Mouse (Mus musculus) embryonic facial prominence, embryonic 14.5 days (tissue): ENCODE results near the gene Negr1. TPM values are rescaled to one million over a fixed set of nuclear protein-coding genes. Genes with fewer than 3 reads are reported as not detected.

Experiments
- ATAC-seq: fragments of 200-750 bp; cut with Nextera tagmentation; 2 replicates; pipeline ENCODE4 v1.8.0; 2017; ENCODE audit warnings: low read depth, moderate number of reproducible peaks, moderate TSS enrichment
- DNase-seq: peaks from one replicate; pipeline ENCODE4 v3.0.0-alpha.2; 2015; ENCODE audit warnings: low spot score
- H3K27ac ChIP-seq: fragments of 300-500 bp; sonication (generic); replicated peaks from 2 replicates; pipeline ENCODE4 v1.5.1; 2014; ENCODE audit warnings: low read depth, mild to moderate bottlenecking, low read length, moderate library complexity
- H3K27me3 ChIP-seq: fragments of 300-500 bp; sonication (generic); replicated peaks from 2 replicates; pipeline ENCODE4 v1.6.1; 2014; ENCODE audit warnings: low read length; ENCODE audit not compliant: control insufficient read depth, insufficient read depth
- H3K36me3 ChIP-seq: fragments of 300-500 bp; sonication (generic); 2 replicates; pipeline ENCODE4 v1.6.1; 2014; ENCODE audit warnings: low read length, mixed read lengths; ENCODE audit not compliant: control insufficient read depth, insufficient read depth
- H3K4me1 ChIP-seq: fragments of 300-500 bp; sonication (generic); 2 replicates; pipeline ENCODE4 v1.6.1; 2014; ENCODE audit warnings: antibody characterized with exemption, low read length; ENCODE audit not compliant: control insufficient read depth, insufficient read depth
- H3K4me2 ChIP-seq: fragments of 300-500 bp; sonication (generic); 2 replicates; pipeline ENCODE4 v1.6.1; 2014; ENCODE audit warnings: low read depth, mild to moderate bottlenecking, low read length, moderate library complexity, mixed read lengths
- H3K4me3 ChIP-seq: fragments of 300-500 bp; sonication (generic); 2 replicates; pipeline ENCODE4 v1.5.1; 2014; ENCODE audit warnings: low read depth, mild to moderate bottlenecking, low read length
- H3K9ac ChIP-seq: fragments of 300-500 bp; sonication (generic); 2 replicates; pipeline ENCODE4 v1.6.1; 2014; ENCODE audit warnings: low read depth, mild to moderate bottlenecking, low read length, moderate library complexity, mixed read lengths
- H3K9me3 ChIP-seq: fragments of 300-500 bp; sonication (generic); 2 replicates; pipeline ENCODE4 v1.6.1; 2016; ENCODE audit warnings: low read length; ENCODE audit not compliant: control insufficient read depth
- WGBS: fragments of 180-500 bp; shearing (Covaris S2); extraction: QIAGEN DNeasy Blood & Tissue Kit; methylation state at CpG from one replicate; pipeline ENCODE4 v1.1.7; 2014; 5-methylcytosine and 5-hydroxymethylcytosine counted together
- polyA plus RNA-seq: library from polyadenylated mRNA; unstranded; fragments of >200 nt; fragmentation: Nextera tagmentation; extraction: Ambion mirVana; gene quantifications from 2 replicates; pipeline ENCODE4 v1.2.1, GENCODE M21; 2014

Negr1 gene
- polyA plus RNA-seq, 1 experiment from 2014 or later: 7.6 TPM

DNA sequence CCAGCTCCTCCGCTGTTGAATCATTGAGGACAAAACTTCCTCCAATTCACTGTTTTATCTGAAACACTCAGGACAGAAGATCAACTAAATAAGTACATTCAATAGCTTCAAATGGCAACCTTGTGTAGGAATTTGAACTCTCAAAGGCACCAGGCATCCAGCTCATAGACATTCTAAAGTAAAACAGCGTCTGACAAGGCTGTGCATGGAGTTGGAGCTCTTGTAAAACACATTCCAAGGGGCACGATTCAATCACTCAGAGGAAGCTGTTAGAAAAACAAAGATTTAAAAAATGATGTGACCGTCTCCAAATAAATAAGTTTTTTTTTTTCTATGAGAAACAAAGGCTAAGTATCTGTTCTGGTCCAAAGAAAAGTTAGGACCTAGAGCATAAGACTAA, 528.5 kb downstream of the Negr1 start:
- Histone ChIP-seq H3K4me3 (no peak overlapping the region), H3K9ac (no peak overlapping the region), H3K36me3 (no peaks in the 10 kb centered on the region), H3K4me2 (no peak overlapping the region), H3K4me1 (peaks cover 4% of the 10 kb centered on the region; the same call in 1 of the 2 replicates), H3K9me3 (no peaks in the 10 kb centered on the region), H3K27ac (no peak overlapping the region), H3K27me3 (no peaks in the 10 kb centered on the region)
- DNase-seq (no peak), ATAC-seq (no peak)
- WGBS: 54% methylated on average over 4 of the region's 4 CpGs

DNA sequence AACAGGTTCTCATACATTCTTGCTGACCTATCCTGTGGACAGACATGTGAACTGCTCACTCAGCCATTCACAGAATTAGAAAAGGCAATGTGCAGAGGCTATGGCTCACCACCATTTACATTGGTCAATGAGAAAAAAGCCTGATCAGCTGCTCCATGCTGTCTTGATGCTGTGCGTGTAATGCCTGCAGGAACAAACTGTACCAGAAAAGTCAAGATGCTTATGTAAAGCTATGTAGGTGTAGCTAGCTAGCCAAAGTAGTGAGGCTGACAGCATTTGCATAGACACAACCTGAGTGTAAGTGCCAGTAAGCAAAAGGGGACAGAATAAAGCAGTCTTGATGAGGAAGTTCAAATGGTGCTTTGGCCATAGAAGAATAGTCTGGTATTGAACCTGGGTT, 534.7 kb downstream of the Negr1 start:
- Histone ChIP-seq H3K4me2 (no peak overlapping the region), H3K36me3 (no peaks in the 10 kb centered on the region), H3K9ac (no peak overlapping the region), H3K9me3 (no peaks in the 10 kb centered on the region), H3K4me3 (no peak overlapping the region), H3K4me1 (no peaks in the 10 kb centered on the region), H3K27me3 (no peaks in the 10 kb centered on the region), H3K27ac (no peak overlapping the region)
- ATAC-seq (no peak), DNase-seq (no peak)
- WGBS: 95% methylated on average over 1 of the region's 1 CpGs

DNA sequence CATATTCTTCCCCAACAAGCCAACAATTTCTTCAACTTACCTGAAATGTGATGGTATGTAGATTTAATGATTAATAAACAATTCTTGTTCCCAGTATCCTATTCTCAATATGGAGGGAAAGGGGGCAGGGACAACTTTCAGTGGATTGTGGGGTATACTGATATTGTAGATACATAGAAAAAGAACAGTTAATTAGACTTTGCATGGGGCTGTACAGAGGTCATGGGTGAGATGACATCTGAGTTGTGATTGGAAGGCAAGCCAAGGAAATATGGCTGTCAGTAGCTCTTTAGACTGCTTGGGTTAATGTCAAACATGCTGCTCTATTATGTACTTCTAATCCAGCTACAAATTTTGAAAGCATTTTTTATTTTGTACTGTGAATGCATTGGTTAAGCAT, 535.9 kb downstream of the Negr1 start:
- no peaks in the 10 kb centered on the region for H3K4me1 ChIP-seq
- H3K36me3 ChIP-seq: no peaks in the 10 kb centered on the region
- H3K27me3 ChIP-seq: no peaks in the 10 kb centered on the region
- H3K9me3 ChIP-seq: no peaks in the 10 kb centered on the region
- ATAC-seq: no peak
- no peak overlapping the region for H3K27ac ChIP-seq
- no peak overlapping the region for H3K9ac ChIP-seq
- no peak overlapping the region for H3K4me3 ChIP-seq
- no peak for DNase-seq
- no peak overlapping the region for H3K4me2 ChIP-seq

DNA sequence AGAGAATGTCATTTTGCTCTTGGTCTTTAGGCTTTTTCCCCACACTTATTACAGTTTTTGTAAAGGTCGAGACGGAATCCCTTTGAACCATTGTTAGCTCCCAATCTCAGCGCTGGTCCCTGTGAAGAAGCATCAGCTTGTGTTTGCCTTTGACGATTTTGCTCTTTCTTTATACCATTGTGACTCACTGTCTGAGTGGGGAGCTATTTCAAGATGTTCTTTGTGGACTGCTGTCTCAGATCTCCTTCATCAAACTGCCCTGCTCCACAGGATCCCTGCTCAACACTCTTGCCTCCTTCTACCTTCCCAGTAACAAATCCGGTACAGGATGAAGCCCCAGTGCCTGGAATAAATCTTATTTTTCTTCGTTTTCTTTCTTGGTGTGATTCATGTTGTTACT, 536.8 kb downstream of the Negr1 start:
- Histone ChIP-seq H3K36me3 (no peaks in the 10 kb centered on the region), H3K27ac (no peak overlapping the region), H3K4me1 (no peaks in the 10 kb centered on the region), H3K9me3 (no peaks in the 10 kb centered on the region), H3K4me2 (no peak overlapping the region), H3K4me3 (no peak overlapping the region), H3K27me3 (no peaks in the 10 kb centered on the region), H3K9ac (no peak overlapping the region)
- ATAC-seq (no peak), DNase-seq (no peak)
- 77% methylated on average over 6 of the region's 6 CpGs for WGBS

DNA sequence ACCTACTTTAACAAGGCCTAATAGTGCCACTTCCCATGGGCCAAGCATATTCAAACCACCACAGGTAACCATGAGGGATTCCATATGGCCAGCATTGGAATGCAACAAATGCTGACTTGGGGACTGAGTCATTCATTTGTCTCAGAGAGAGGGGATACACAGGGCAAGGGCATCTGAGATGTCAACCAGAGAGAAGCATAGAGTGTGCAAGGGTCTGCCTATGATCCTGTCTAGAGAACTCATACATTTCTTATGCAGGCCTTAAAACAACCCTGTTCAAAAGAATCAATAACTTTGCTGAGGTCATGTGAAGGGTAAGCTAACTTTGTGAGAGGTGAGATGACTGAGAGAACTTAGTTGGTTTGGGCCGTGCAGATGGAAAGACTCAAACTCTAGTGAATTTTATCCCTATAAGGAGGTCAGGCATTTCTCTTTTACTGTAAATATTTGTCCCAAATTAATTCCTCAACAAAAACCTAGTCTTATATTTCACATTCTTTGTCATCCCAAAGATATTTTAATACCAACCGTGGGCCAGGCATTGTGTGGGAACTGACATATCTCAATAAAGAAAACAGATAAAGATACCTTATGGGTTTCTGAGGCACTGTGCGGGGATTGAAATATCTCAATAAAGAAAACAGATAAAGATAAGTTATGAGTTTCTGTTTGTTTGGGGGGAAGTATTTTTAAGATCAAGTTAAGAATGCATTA, 543.4 kb downstream of the Negr1 start:
- no peaks in the 10 kb centered on the region for H3K4me1 ChIP-seq
- no peaks in the 10 kb centered on the region for H3K9me3 ChIP-seq
- no peaks in the 10 kb centered on the region for H3K36me3 ChIP-seq
- H3K9ac ChIP-seq: no peak overlapping the region
- ATAC-seq: no peak
- no peak overlapping the region for H3K4me3 ChIP-seq
- no peak for DNase-seq
- no peaks in the 10 kb centered on the region for H3K27me3 ChIP-seq
- no peak overlapping the region for H3K27ac ChIP-seq
- WGBS: 72% methylated on average over 3 of the region's 3 CpGs
- H3K4me2 ChIP-seq: no peak overlapping the region

DNA sequence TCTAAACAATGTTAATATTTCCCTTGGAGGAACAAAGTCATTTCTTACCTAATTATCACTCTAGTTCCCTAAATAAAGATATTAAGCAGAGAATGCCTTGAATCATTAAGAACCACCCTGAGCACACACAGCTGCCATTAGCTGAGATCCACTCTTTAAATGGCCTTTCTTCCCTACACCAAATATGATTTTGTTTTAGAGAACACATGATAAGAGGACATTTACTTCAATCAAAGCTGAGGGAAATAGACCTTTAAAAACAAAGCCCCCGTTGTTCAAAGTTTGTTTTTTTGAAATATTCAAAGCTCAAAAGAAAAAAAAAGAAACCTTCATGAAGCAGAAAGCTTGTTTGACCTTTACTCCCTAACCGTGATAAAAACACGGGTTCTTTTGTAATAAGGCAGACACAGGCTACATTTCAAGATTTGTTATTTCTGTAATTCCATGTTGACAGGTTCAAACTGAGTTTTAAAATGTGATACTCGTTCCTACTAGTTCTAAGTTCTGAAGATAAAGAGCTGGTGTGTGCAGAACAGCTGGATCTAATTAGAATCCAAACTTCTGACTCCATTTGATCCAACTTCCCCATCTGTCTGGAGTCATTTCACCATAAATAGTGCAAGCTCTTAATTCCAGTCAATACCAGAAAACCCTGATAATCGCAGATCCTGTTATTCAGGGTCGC, 544.1 kb downstream of the Negr1 start:
- no peak overlapping the region for H3K27ac ChIP-seq
- no peaks in the 10 kb centered on the region for H3K4me1 ChIP-seq
- no peak overlapping the region for H3K9ac ChIP-seq
- H3K36me3 ChIP-seq: no peaks in the 10 kb centered on the region
- H3K4me2 ChIP-seq: no peak overlapping the region
- H3K27me3 ChIP-seq: no peaks in the 10 kb centered on the region
- no peaks in the 10 kb centered on the region for H3K9me3 ChIP-seq
- 19% methylated on average over 6 of the region's 6 CpGs for WGBS
- no peak overlapping the region for H3K4me3 ChIP-seq
- DNase-seq: peak; percentile 73
- peak; percentile 37; the same call in 1 of the 2 replicates for ATAC-seq

DNA sequence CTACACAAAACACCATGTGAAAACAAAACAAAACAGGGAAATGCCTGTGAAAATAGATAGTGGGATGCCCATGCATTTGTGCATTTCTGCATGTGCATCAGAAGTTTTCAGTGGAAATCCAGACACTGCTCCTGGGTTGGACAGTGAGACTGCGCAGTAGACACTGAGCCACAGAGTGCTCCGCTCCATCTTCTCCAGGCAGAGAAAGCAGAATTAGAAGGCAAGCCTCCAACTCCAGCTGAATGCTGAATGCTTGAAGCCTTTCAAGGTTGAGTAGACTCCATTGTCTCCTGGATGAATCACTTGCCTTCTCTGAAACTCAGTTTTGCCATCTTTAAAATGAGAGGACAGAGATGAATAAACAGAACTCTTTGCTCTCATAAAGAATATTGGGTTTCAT, 546.6 kb downstream of the Negr1 start:
- Histone ChIP-seq H3K4me3 (no peak overlapping the region), H3K27ac (no peak overlapping the region), H3K9ac (no peak overlapping the region), H3K4me1 (no peaks in the 10 kb centered on the region), H3K36me3 (no peaks in the 10 kb centered on the region), H3K4me2 (no peak overlapping the region), H3K27me3 (no peaks in the 10 kb centered on the region), H3K9me3 (no peaks in the 10 kb centered on the region)
- DNase-seq (no peak), ATAC-seq (no peak)
- 87% methylated on average over 2 of the region's 2 CpGs for WGBS

DNA sequence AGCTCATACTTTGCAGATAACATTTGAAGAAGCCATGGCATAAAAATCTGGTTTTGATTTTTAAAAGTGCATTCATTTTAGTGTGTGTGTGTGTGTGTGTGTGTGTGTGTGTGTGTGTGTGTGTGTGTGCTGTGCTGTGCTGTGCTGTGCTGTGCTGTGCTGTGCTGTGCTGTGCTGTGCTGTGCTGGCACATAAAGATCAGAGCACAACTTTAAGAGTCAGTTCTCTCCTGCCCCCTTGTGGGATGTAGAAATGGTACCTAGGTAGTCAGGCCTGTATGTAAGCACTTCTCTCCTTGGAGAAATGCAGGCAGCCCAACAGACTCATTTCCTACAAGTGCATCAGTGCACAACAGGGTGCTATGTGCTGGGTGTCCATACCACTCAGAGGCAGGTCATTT, 547.7 kb downstream of the Negr1 start:
- ATAC-seq (peak; percentile 82; the same call in 1 of the 2 replicates), DNase-seq (peak; percentile 73)
- Histone ChIP-seq H3K4me2 (no peak overlapping the region), H3K9me3 (no peaks in the 10 kb centered on the region), H3K36me3 (no peaks in the 10 kb centered on the region), H3K4me1 (no peaks in the 10 kb centered on the region), H3K27me3 (no peaks in the 10 kb centered on the region), H3K4me3 (no peak overlapping the region), H3K27ac (no peak overlapping the region), H3K9ac (no peak overlapping the region)
